Mouse (Mus musculus) heart, adult 8-10 months (tissue): Measurements from ENCODE around the gene Bmpr1a. TPM values are rescaled to one million over a fixed set of nuclear protein-coding genes. Genes with fewer than 3 reads are reported as not detected.

Source experiments
- DNase-seq: peaks from one replicate; pipeline ENCODE4 v3.0.0; 2022; ENCODE audit warnings: low spot score
- total RNA-seq, 4 experiments: library from RNA; stranded (reverse); gene quantifications; 2 replicates each; pipeline ENCODE4 v1.2.4; 2022

Bmpr1a gene
- total RNA-seq, 4 experiments from 2014 or later, result 55.7 to 68.2 (median 59.4) TPM

- no peak for DNase-seq
Measured at GRCm38 (mm10) chr14:34505309-34505708, 2.2 kb upstream of the Bmpr1a start.

DNA sequence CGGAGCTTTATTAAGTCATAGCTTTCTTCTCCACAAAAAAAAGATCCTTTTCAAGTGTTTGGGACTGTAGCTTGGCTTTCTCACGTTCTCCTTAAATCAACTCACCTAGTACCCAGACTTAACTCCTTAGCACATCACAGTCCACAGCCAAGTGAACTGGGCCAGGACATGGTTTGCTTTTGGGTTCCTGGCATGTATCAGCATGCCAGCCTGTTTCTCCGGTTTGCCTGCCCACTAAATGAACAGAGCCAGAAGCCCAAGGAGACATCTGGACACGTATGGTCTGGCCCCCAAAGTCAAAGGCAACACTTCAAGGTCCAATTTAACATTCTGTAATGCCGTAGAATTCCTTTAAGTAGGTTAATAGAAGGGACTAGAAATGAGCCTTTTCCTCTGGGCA, 1.2 kb upstream of the Bmpr1a start:
- no peak for DNase-seq

- no peak for DNase-seq
Measured at GRCm38 (mm10) chr14:34503759-34504158, 618 bp upstream of the Bmpr1a start.

- peak; percentile 69 for DNase-seq
Measured at GRCm38 (mm10) chr14:34502475-34503324, 441 bp downstream of the Bmpr1a start.

- DNase-seq, result no peak
Measured at GRCm38 (mm10) chr14:34501804-34502474, 1.2 kb downstream of the Bmpr1a start.

DNA sequence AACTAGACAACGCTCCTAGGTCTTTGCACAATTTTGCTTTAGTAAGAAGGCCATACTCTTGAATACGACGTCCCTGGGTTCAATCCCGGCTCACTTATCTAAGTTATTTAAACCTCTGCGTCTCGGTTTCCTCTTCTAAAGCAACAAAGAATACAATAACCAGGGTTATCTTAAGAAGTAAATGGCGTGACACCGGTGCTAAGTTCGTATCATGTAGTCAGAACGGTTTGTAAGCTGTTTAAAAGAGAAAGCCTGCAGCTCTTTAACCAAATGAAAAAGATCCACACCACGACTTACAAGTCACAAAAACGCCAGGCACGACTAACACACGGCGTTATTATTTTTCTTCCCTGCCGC, 1.7 kb downstream of the Bmpr1a start:
- DNase-seq, result no peak

GRCm38 (mm10) chr14:34500309-34500708, 2.8 kb downstream of the Bmpr1a start:
- no peak for DNase-seq

- no peak for DNase-seq
Measured at GRCm38 (mm10) chr14:34499664-34500063, 3.5 kb downstream of the Bmpr1a start.

DNA sequence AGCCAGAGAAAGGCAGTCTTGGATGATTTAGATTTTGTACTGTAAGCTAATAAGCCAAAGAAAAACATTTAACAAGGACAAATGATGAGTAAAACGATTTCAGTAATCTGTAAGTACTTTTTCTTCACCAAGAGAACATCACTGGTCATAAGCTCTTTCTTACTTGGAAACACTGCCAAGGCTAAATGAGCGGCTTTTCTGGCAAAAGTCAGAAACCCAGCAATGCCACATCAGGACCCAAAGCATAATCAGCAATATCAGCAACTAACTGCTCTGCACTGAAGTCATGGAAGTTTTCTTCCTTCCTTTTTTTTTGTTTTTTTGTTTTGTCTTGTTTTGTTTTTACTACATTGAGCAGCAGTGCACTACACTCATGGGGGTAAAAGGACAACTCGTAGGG, 5.8 kb downstream of the Bmpr1a start:
- DNase-seq, result no peak

- no peak for DNase-seq
Measured at GRCm38 (mm10) chr14:34493682-34494081, 9.5 kb downstream of the Bmpr1a start.

- no peak for DNase-seq
Measured at GRCm38 (mm10) chr14:34492688-34493087, 10.5 kb downstream of the Bmpr1a start.

DNA sequence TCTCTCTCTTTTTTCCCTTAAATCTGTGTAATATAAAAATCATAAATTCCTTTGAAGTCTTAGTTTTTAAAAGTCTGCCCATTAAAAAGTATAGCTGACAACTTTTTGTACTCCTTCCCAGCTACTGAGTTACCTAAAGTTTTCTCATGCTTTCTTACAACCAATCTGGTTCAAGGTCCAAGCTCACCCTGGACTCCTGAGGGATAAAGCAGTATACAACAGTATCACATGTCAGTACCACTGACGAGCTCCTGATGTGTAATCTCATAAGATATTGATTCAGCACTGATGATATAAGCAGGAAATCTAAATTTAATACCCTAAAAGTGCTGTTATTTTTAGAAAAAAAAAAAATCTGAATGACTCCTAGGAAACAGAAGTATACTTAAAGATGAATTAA, 12.2 kb downstream of the Bmpr1a start:
- no peak for DNase-seq

- no peak for DNase-seq
Measured at GRCm38 (mm10) chr14:34489928-34490327, 13.2 kb downstream of the Bmpr1a start.

DNA sequence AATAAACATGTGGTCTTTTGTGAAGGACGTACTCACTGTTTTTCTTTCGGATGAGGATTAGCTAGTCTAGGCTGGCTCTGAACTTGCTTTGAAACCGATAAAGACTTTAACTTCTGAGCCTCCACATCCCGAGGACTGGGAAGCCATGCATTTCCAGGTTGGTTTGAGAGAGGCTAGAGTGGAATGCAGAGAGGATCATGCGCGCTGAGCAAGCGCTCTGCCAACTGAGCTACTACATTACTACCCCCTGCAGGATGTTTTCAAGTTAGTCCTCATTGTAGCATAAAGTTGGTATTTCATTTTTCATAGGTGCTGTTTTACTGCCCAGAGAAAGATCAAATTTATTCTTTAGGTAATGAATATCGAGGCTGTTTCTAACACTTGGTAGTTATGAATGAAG, 17.0 kb downstream of the Bmpr1a start:
- DNase-seq, result no peak

- no peak for DNase-seq
Measured at GRCm38 (mm10) chr14:34483469-34484341, 19.4 kb downstream of the Bmpr1a start.

DNA sequence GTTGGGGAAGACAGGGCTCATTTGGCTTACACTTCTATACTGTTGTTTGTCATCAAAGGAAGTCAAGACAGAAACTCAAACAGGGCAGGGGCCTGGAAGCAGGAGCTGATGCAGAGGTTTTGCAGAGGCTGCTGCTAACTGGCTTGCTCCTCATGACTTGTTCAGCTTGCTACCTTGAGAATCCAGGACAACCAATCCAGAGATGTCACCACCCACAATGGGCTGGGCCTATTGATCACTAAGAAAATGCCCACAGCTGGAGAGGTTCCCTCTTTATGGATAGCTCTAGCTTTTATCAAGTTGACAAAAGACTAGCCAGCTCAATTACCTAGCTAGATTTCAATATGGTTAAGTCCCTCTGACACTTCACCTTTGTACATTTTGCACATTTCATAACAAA, 31.6 kb downstream of the Bmpr1a start:
- DNase-seq, result no peak

GRCm38 (mm10) chr14:34466291-34466690, 36.9 kb downstream of the Bmpr1a start:
- DNase-seq, result no peak

GRCm38 (mm10) chr14:34459386-34459785, 43.8 kb downstream of the Bmpr1a start:
- DNase-seq, result no peak

DNA sequence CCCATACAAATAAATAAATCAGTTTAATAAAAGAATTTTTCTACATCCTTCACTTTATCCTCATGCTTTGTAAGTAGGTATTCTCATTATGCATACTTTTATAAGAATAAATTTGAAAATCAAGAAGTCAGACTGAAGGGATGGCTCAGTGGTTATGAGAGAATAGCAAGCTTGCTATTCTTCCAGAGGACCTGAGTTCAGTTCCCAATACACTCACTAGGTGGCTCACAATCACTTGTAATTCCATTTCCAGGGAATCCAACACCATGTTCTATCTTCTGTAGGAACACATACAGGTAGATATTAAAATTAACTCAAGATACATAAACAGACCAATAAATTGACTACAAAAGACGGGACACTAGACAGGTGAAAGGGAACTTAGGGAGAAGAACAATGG, 44.3 kb downstream of the Bmpr1a start:
- DNase-seq, result peak; percentile 53

DNA sequence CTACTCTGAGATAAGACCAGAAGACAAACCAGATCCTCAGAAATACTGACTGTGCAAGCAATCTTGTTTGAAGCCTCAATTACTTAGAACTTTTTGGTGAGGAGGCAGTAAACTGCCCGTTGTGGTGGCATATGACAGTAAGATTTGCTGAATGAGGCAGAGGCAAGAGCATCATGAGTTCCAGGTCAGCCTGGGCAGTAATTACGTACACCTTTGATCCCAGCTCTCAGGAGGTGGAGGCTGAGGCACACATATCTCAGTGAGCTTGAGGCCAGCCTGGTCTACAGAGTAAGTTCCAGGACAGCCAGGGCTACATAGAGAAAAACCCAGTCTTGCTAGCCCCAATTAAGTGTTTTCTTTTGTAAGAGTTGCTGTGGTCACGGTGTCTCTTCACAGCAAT, 48.9 kb downstream of the Bmpr1a start:
- DNase-seq, result no peak

- DNase-seq, result no peak
Measured at GRCm38 (mm10) chr14:34453648-34454047, 49.5 kb downstream of the Bmpr1a start.

- no peak for DNase-seq
Measured at GRCm38 (mm10) chr14:34451872-34452271, 51.3 kb downstream of the Bmpr1a start.
